Mouse (Mus musculus) neural tube, embryonic 14.5 days (tissue): ENCODE data around the gene Brd1. TPM values are rescaled to one million over a fixed set of nuclear protein-coding genes. Genes with fewer than 3 reads are reported as not detected.

ENCODE experiments used
- ATAC-seq: fragments of 200-750 bp; cut with Nextera tagmentation; 2 replicates; pipeline ENCODE4 v1.8.0; 2017; ENCODE audit warnings: low read depth, mild to moderate bottlenecking, moderate TSS enrichment, moderate library complexity
- H3K27ac ChIP-seq: fragments of 300-500 bp; sonication (generic); 2 replicates; pipeline ENCODE4 v1.5.1; 2014; ENCODE audit warnings: low read depth, mild to moderate bottlenecking, control low read depth, low read length, moderate library complexity, mixed read lengths
- H3K27me3 ChIP-seq: fragments of 300-500 bp; sonication (generic); 2 replicates; pipeline ENCODE4 v1.6.1; 2014; ENCODE audit warnings: low read length; ENCODE audit not compliant: control insufficient read depth, insufficient read depth
- H3K36me3 ChIP-seq: fragments of 300-500 bp; sonication (generic); 2 replicates; pipeline ENCODE4 v1.6.1; 2014; ENCODE audit warnings: low read length, mixed read lengths; ENCODE audit not compliant: control insufficient read depth, insufficient read depth
- H3K4me1 ChIP-seq: fragments of 300-500 bp; sonication (generic); 2 replicates; pipeline ENCODE4 v1.6.1; 2014; ENCODE audit warnings: low read length; ENCODE audit not compliant: control insufficient read depth, insufficient read depth
- H3K4me2 ChIP-seq: fragments of 300-500 bp; sonication (generic); 2 replicates; pipeline ENCODE4 v1.6.1; 2014; ENCODE audit warnings: mild to moderate bottlenecking, low read depth, low read length, control low read depth
- H3K4me3 ChIP-seq: fragments of 300-500 bp; sonication (generic); 2 replicates; pipeline ENCODE4 v1.5.1; 2014; ENCODE audit warnings: low read depth, low read length, control low read depth, mixed read lengths
- H3K9ac ChIP-seq: fragments of 300-500 bp; sonication (generic); replicated peaks from 2 replicates; pipeline ENCODE4 v1.6.1; 2014; ENCODE audit warnings: low read depth, mild to moderate bottlenecking, control low read depth, low read length, mixed read lengths
- H3K9me3 ChIP-seq: fragments of 300-500 bp; sonication (generic); 2 replicates; pipeline ENCODE4 v1.6.1; 2016; ENCODE audit warnings: low read length; ENCODE audit not compliant: control insufficient read depth
- WGBS: fragments of 180-500 bp; shearing (Covaris S2); extraction: QIAGEN DNeasy Blood & Tissue Kit; methylation state at CpG from one replicate; pipeline ENCODE4 v1.1.7; 2014; 5-methylcytosine and 5-hydroxymethylcytosine counted together
- polyA plus RNA-seq: library from polyadenylated mRNA; unstranded; fragments of >200 nt; fragmentation: Nextera tagmentation; extraction: Ambion mirVana; gene quantifications from 2 replicates; pipeline ENCODE4 v1.2.1, GENCODE M21; 2014

Gene Brd1
- polyA plus RNA-seq, 1 experiment from 2014 or later = 20.2 TPM

- H3K4me1 ChIP-seq = no peaks in the 10 kb centered on the region
- H3K27ac ChIP-seq = no peak overlapping the region
- H3K4me3 ChIP-seq = no peak overlapping the region
- no peaks in the 10 kb centered on the region for H3K27me3 ChIP-seq
- WGBS = 64% methylated on average over 3 of the region's 3 CpGs
- H3K9ac ChIP-seq = no peak overlapping the region
- no peak overlapping the region for H3K4me2 ChIP-seq
- peaks cover 67% of the 10 kb centered on the region for H3K36me3 ChIP-seq
- ATAC-seq = no peak
- no peaks in the 10 kb centered on the region for H3K9me3 ChIP-seq
These were observed 31.5 kb downstream of the Brd1 start for GRCm38 (mm10) chr15:88702501-88702900.

GRCm38 (mm10) chr15:88700759-88701158, 33.3 kb downstream of the Brd1 start:
- Histone ChIP-seq H3K4me3 (no peak overlapping the region), H3K9ac (no peak overlapping the region), H3K36me3 (peaks cover 59% of the 10 kb centered on the region), H3K4me1 (no peaks in the 10 kb centered on the region), H3K4me2 (no peak overlapping the region), H3K9me3 (no peaks in the 10 kb centered on the region), H3K27me3 (no peaks in the 10 kb centered on the region), H3K27ac (no peak overlapping the region)
- no peak for ATAC-seq
- WGBS = 81% methylated on average over 18 of the region's 18 CpGs

GRCm38 (mm10) chr15:88699508-88699907, 34.5 kb downstream of the Brd1 start:
- Histone ChIP-seq H3K9ac (no peak overlapping the region), H3K9me3 (no peaks in the 10 kb centered on the region), H3K4me1 (no peaks in the 10 kb centered on the region), H3K27me3 (no peaks in the 10 kb centered on the region), H3K4me2 (no peak overlapping the region), H3K27ac (no peak overlapping the region), H3K36me3 (peaks cover 59% of the 10 kb centered on the region), H3K4me3 (no peak overlapping the region)
- ATAC-seq = no peak
- 86% methylated on average over 5 of the region's 5 CpGs for WGBS

GRCm38 (mm10) chr15:88697586-88697985, 36.4 kb downstream of the Brd1 start:
- 92% methylated on average over 5 of the region's 5 CpGs for WGBS
- Histone ChIP-seq H3K36me3 (peaks cover 53% of the 10 kb centered on the region), H3K27me3 (no peaks in the 10 kb centered on the region), H3K9ac (no peak overlapping the region), H3K4me1 (no peaks in the 10 kb centered on the region), H3K4me3 (no peak overlapping the region), H3K27ac (no peak overlapping the region), H3K4me2 (no peak overlapping the region), H3K9me3 (no peaks in the 10 kb centered on the region)
- ATAC-seq = no peak

GRCm38 (mm10) chr15:88696055-88696454, 38.0 kb downstream of the Brd1 start:
- whole genome bisulfite sequencing = 98% methylated on average over 7 of the region's 7 CpGs
- no peak for ATAC-seq
- Histone ChIP-seq H3K4me2 (no peak overlapping the region), H3K9me3 (no peaks in the 10 kb centered on the region), H3K9ac (no peak overlapping the region), H3K4me1 (no peaks in the 10 kb centered on the region), H3K27ac (no peak overlapping the region), H3K4me3 (no peak overlapping the region), H3K36me3 (peaks cover 58% of the 10 kb centered on the region), H3K27me3 (no peaks in the 10 kb centered on the region)

- no peak overlapping the region for H3K9ac ChIP-seq
- H3K4me2 ChIP-seq = no peak overlapping the region
- no peaks in the 10 kb centered on the region for H3K27me3 ChIP-seq
- H3K36me3 ChIP-seq = peaks cover 62% of the 10 kb centered on the region
- H3K9me3 ChIP-seq = no peaks in the 10 kb centered on the region
- no peaks in the 10 kb centered on the region for H3K4me1 ChIP-seq
- no peak overlapping the region for H3K27ac ChIP-seq
- 72% methylated on average over 5 of the region's 5 CpGs for WGBS
- no peak for ATAC-seq
- H3K4me3 ChIP-seq = no peak overlapping the region
These were observed 40.0 kb downstream of the Brd1 start for GRCm38 (mm10) chr15:88694033-88694432.

GRCm38 (mm10) chr15:88692720-88693119, 41.3 kb downstream of the Brd1 start:
- no peaks in the 10 kb centered on the region for H3K4me1 ChIP-seq
- no peak overlapping the region for H3K4me2 ChIP-seq
- H3K27me3 ChIP-seq = no peaks in the 10 kb centered on the region
- no peak overlapping the region for H3K4me3 ChIP-seq
- ATAC-seq = no peak
- WGBS = 84% methylated on average over 9 of the region's 9 CpGs
- H3K27ac ChIP-seq = no peak overlapping the region
- no peak overlapping the region for H3K9ac ChIP-seq
- peaks cover 70% of the 10 kb centered on the region for H3K36me3 ChIP-seq
- H3K9me3 ChIP-seq = no peaks in the 10 kb centered on the region

- ATAC-seq = no peak
These were observed 42.9 kb downstream of the Brd1 start for GRCm38 (mm10) chr15:88691129-88691528.

GRCm38 (mm10) chr15:88688120-88688519, 45.9 kb downstream of the Brd1 start:
- H3K36me3 ChIP-seq = peaks cover 54% of the 10 kb centered on the region
- ATAC-seq = no peak
- H3K9ac ChIP-seq = no peak overlapping the region
- no peaks in the 10 kb centered on the region for H3K9me3 ChIP-seq
- H3K4me2 ChIP-seq = no peak overlapping the region
- H3K4me3 ChIP-seq = no peak overlapping the region
- H3K27me3 ChIP-seq = no peaks in the 10 kb centered on the region
- H3K4me1 ChIP-seq = no peaks in the 10 kb centered on the region
- no peak overlapping the region for H3K27ac ChIP-seq
- WGBS = 86% methylated on average over 10 of the region's 10 CpGs

More at GRCm38 (mm10) chr15:88691129-88691528, 42.9 kb downstream of the Brd1 start:
- no peak overlapping the region for H3K27ac ChIP-seq
- 93% methylated on average over 12 of the region's 12 CpGs for WGBS
- H3K36me3 ChIP-seq = peaks cover 75% of the 10 kb centered on the region
- no peaks in the 10 kb centered on the region for H3K27me3 ChIP-seq
- H3K4me2 ChIP-seq = no peak overlapping the region
- no peak overlapping the region for H3K4me3 ChIP-seq
- H3K9me3 ChIP-seq = no peaks in the 10 kb centered on the region
- no peaks in the 10 kb centered on the region for H3K4me1 ChIP-seq
- H3K9ac ChIP-seq = no peak overlapping the region

- no peaks in the 10 kb centered on the region for H3K9me3 ChIP-seq
- no peak overlapping the region for H3K4me3 ChIP-seq
- H3K36me3 ChIP-seq = peaks cover 49% of the 10 kb centered on the region
- H3K27me3 ChIP-seq = no peaks in the 10 kb centered on the region
- H3K4me1 ChIP-seq = no peaks in the 10 kb centered on the region
- no peak for ATAC-seq
- H3K27ac ChIP-seq = no peak overlapping the region
- 95% methylated on average over 5 of the region's 5 CpGs for WGBS
- H3K4me2 ChIP-seq = no peak overlapping the region
- H3K9ac ChIP-seq = no peak overlapping the region
These were observed 47.3 kb downstream of the Brd1 start for GRCm38 (mm10) chr15:88686725-88687124.
